Mouse (Mus musculus): ENCODE results near the gene Ppm1l. TPM values are rescaled to one million over a fixed set of nuclear protein-coding genes. Genes with fewer than 3 reads are reported as not detected.
A peak's percentile ranks its signal among the peaks of the same experiment; 100 is the strongest.

Ppm1l gene
- polyA plus RNA-seq, 1 experiment = 1.4 TPM

DNA sequence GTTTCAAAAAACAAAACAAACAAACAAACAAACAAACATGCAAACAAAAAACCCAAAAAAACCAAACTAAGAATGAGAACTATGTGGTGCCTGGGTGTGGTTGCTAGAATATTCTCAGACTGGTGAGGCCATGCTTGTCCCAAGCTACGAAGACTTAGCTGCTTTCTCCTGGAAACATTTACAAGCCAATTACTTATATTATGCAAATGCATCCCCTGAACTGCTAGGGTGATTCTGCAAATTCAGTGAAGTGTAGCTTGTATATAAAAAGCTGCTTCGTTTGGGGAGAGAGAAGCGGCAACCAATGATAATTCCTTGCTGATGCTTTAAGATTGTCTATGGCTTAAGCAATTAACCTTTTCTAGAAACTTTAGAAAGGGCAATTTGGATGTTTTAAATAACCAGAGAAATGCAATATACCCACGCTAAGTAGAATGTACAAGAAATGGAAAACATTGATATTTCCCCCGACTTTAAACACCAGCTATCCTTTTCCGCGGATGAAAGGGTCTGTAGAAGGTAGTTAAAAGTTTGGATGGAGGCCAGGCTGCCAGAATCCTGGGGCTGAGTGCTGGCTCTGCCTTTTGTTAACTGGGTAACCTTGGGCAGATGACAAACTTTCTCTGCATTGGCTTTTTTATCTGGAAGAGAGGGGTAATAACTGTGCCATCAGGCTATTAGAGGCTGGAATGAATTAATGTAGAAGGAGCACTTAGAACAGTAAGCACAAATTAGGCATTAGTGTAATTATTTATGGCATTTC, 33.4 kb upstream of the Ppm1l start:
- Histone ChIP-seq H3K27me3 (ENCODE audit: control insufficient read depth, insufficient read depth, low read length) (no peaks in the 10 kb centered on the region), H3K36me3 (ENCODE audit: control insufficient read depth, insufficient read depth, low read length) (no peaks in the 10 kb centered on the region), H3K4me1 (ENCODE audit: control insufficient read depth, insufficient read depth, insufficient read length) (no peaks in the 10 kb centered on the region), H3K27ac (ENCODE audit: insufficient read depth, low read length) (no peak overlapping the region), H3K4me3 (ENCODE audit: extremely low read depth, insufficient read depth, insufficient read length) (no peak overlapping the region)
- TF ChIP-seq POLR2A (IDR thresholded peaks at IDR 0.05; ENCODE audit: low read depth, low read length) (no peak), CTCF (IDR thresholded peaks at IDR 0.05; ENCODE audit: extremely low read depth, insufficient read depth, insufficient read length, insufficient replicate concordance) (no peak)
- no peak for DNase-seq (ENCODE audit: low read depth in 1 of 2, low spot score in 2 of 2)
- WGBS = 84% methylated on average over 7 of the region's 7 CpGs

GRCm38 (mm10) chr3:69289833-69290232, 26.8 kb upstream of the Ppm1l start:
- H3K27ac ChIP-seq (ENCODE audit: insufficient read depth, low read length) = no peak overlapping the region
- H3K4me1 ChIP-seq (ENCODE audit: control insufficient read depth, insufficient read depth, insufficient read length) = no peaks in the 10 kb centered on the region
- WGBS = 17% methylated on average over 14 of the region's 14 CpGs
- H3K4me3 ChIP-seq (ENCODE audit: extremely low read depth, insufficient read depth, insufficient read length) = peak overlapping the region; percentile 36; the same call in 1 of the 2 replicates
- TF ChIP-seq POLR2A (IDR thresholded peaks at IDR 0.05; ENCODE audit: low read depth, low read length) = no peak
- no peak for TF ChIP-seq CTCF (IDR thresholded peaks at IDR 0.05; ENCODE audit: extremely low read depth, insufficient read depth, insufficient read length, insufficient replicate concordance)
- H3K36me3 ChIP-seq (ENCODE audit: control insufficient read depth, insufficient read depth, low read length) = no peaks in the 10 kb centered on the region
- H3K27me3 ChIP-seq (ENCODE audit: control insufficient read depth, insufficient read depth, low read length) = no peaks in the 10 kb centered on the region
- DNase-seq (ENCODE audit: low read depth in 1 of 2, low spot score in 2 of 2) = peak in 1 of 2 experiments; percentile 64

- peak in 1 of 2 experiments; percentile 7 for DNase-seq (ENCODE audit: low read depth in 1 of 2, low spot score in 2 of 2)
- no peak for TF ChIP-seq CTCF (IDR thresholded peaks at IDR 0.05; ENCODE audit: extremely low read depth, insufficient read depth, insufficient read length, insufficient replicate concordance)
- TF ChIP-seq POLR2A (IDR thresholded peaks at IDR 0.05; ENCODE audit: low read depth, low read length) = no peak
- Histone ChIP-seq H3K4me3 (ENCODE audit: extremely low read depth, insufficient read depth, insufficient read length) (no peak overlapping the region), H3K36me3 (ENCODE audit: control insufficient read depth, insufficient read depth, low read length) (no peaks in the 10 kb centered on the region), H3K4me1 (ENCODE audit: control insufficient read depth, insufficient read depth, insufficient read length) (no peaks in the 10 kb centered on the region), H3K27me3 (ENCODE audit: control insufficient read depth, insufficient read depth, low read length) (no peaks in the 10 kb centered on the region), H3K27ac (ENCODE audit: insufficient read depth, low read length) (no peak overlapping the region)
- WGBS = 17% methylated on average over 7 of the region's 7 CpGs
Observed at GRCm38 (mm10) chr3:69290294-69290693, 26.4 kb upstream of the Ppm1l start.

DNA sequence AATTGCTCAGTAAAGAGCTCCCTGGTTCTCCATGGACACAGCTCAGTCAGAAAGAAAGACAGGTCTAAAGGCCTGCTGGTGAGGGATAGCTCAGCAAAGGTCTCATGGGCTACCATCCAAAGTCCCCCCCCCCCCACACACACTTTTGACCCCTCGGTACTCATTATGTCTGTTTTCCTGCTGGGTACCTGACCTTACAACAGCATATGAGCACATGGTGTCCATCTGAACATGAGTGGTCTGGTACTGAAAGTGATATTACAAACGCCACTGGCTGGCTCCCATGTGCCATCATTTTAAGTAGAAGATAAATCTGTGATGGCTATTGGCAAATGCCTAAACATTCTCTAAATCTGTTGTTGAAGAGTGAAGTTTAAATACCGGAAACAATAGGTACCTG, 25.8 kb upstream of the Ppm1l start:
- WGBS = 92% methylated on average over 3 of the region's 3 CpGs

GRCm38 (mm10) chr3:69292628-69293027, 24.0 kb upstream of the Ppm1l start:
- Histone ChIP-seq H3K27me3 (ENCODE audit: control insufficient read depth, insufficient read depth, low read length) (no peaks in the 10 kb centered on the region), H3K36me3 (ENCODE audit: control insufficient read depth, insufficient read depth, low read length) (no peaks in the 10 kb centered on the region), H3K4me3 (ENCODE audit: extremely low read depth, insufficient read depth, insufficient read length) (no peak overlapping the region), H3K27ac (ENCODE audit: insufficient read depth, low read length) (no peak overlapping the region), H3K4me1 (ENCODE audit: control insufficient read depth, insufficient read depth, insufficient read length) (no peaks in the 10 kb centered on the region)
- TF ChIP-seq CTCF (IDR thresholded peaks at IDR 0.05; ENCODE audit: extremely low read depth, insufficient read depth, insufficient read length, insufficient replicate concordance) (no peak), POLR2A (IDR thresholded peaks at IDR 0.05; ENCODE audit: low read depth, low read length) (no peak)
- DNase-seq (ENCODE audit: low read depth in 1 of 2, low spot score in 2 of 2) = no peak
- 87% methylated on average over 1 of the region's 1 CpGs for WGBS

More for the DNA sequence above, 25.8 kb upstream of the Ppm1l start:
- TF ChIP-seq POLR2A (IDR thresholded peaks at IDR 0.05; ENCODE audit: low read depth, low read length) (no peak), CTCF (IDR thresholded peaks at IDR 0.05; ENCODE audit: extremely low read depth, insufficient read depth, insufficient read length, insufficient replicate concordance) (no peak)
- Histone ChIP-seq H3K4me3 (ENCODE audit: extremely low read depth, insufficient read depth, insufficient read length) (no peak overlapping the region), H3K36me3 (ENCODE audit: control insufficient read depth, insufficient read depth, low read length) (no peaks in the 10 kb centered on the region), H3K4me1 (ENCODE audit: control insufficient read depth, insufficient read depth, insufficient read length) (no peaks in the 10 kb centered on the region), H3K27me3 (ENCODE audit: control insufficient read depth, insufficient read depth, low read length) (no peaks in the 10 kb centered on the region), H3K27ac (ENCODE audit: insufficient read depth, low read length) (no peak overlapping the region)
- no peak for DNase-seq (ENCODE audit: low read depth in 1 of 2, low spot score in 2 of 2)

- Histone ChIP-seq H3K36me3 (ENCODE audit: control insufficient read depth, insufficient read depth, low read length) (no peaks in the 10 kb centered on the region), H3K4me1 (ENCODE audit: control insufficient read depth, insufficient read depth, insufficient read length) (no peaks in the 10 kb centered on the region), H3K4me3 (ENCODE audit: extremely low read depth, insufficient read depth, insufficient read length) (no peak overlapping the region), H3K27me3 (ENCODE audit: control insufficient read depth, insufficient read depth, low read length) (no peaks in the 10 kb centered on the region), H3K27ac (ENCODE audit: insufficient read depth, low read length) (no peak overlapping the region)
- TF ChIP-seq POLR2A (IDR thresholded peaks at IDR 0.05; ENCODE audit: low read depth, low read length) = no peak
- no peak for TF ChIP-seq CTCF (IDR thresholded peaks at IDR 0.05; ENCODE audit: extremely low read depth, insufficient read depth, insufficient read length, insufficient replicate concordance)
- DNase-seq (ENCODE audit: low read depth in 1 of 2, low spot score in 2 of 2) = no peak
- WGBS = 90% methylated on average over 8 of the region's 8 CpGs
Observed at GRCm38 (mm10) chr3:69296270-69296669, 20.4 kb upstream of the Ppm1l start.

DNA sequence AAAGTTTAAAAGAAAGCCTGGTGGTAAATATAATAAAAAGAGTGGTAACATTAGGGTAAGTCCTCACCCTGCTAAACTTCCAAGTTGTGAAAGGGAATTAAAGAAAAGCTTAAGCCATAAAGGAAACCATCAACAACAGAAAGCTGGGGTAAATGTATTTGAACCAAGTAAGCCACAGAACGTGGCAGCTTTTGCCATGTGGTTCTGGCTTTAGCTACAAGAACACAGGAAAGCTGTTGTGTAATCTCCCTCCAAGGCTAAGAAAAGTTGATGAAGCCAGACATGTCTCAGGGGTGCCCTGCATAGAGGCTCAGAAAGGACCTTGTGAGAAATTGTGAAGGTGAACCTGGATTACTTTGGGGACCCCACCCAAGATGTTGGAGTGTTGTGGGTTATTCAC, 16.5 kb upstream of the Ppm1l start:
- no peaks in the 10 kb centered on the region for H3K36me3 ChIP-seq (ENCODE audit: control insufficient read depth, insufficient read depth, low read length)
- H3K4me1 ChIP-seq (ENCODE audit: control insufficient read depth, insufficient read depth, insufficient read length) = no peaks in the 10 kb centered on the region
- TF ChIP-seq POLR2A (IDR thresholded peaks at IDR 0.05; ENCODE audit: low read depth, low read length) (no peak), CTCF (IDR thresholded peaks at IDR 0.05; ENCODE audit: extremely low read depth, insufficient read depth, insufficient read length, insufficient replicate concordance) (no peak)
- no peak overlapping the region for H3K27ac ChIP-seq (ENCODE audit: insufficient read depth, low read length)
- H3K27me3 ChIP-seq (ENCODE audit: control insufficient read depth, insufficient read depth, low read length) = no peaks in the 10 kb centered on the region
- no peak for DNase-seq (ENCODE audit: low read depth in 1 of 2, low spot score in 2 of 2)
- 59% methylated on average over 1 of the region's 1 CpGs for WGBS
- no peak overlapping the region for H3K4me3 ChIP-seq (ENCODE audit: extremely low read depth, insufficient read depth, insufficient read length)

Data from spleen, adult 2 months (tissue).